In the genomic region with DNA sequence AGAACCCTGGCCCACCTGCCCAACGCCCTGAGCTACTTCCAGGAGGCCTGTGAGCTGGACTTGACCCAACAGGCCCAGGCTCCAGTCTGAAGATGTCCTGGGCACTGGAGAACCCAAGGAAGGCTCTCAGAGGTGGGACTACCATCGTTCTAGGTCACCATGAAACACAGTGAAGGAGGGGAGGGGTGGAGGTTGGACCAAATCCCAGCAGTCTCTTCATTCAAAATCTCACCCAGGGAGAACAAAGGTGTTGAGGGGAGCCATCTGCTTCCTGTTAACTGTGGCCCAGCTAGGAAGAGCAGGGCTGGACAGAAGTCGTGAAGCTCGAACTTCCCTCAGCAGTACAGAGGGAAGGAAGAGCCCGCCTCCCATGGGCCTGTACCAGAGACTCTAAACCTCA, we compare ENCODE assay signal across 23 mouse cellular contexts. TPM values are rescaled to one million over a fixed set of nuclear protein-coding genes. Genes with fewer than 3 reads are reported as not detected.
A peak's percentile ranks its signal among the peaks of the same experiment; 100 is the strongest.
DNase-seq lines count a peak whose midpoint lies in the region; ATAC-seq and TF ChIP-seq lines count a peak whose summit lies in the region.
"Had no signal": no experiment of that assay in that cellular context is flagged by ENCODE, and none has a peak within 500 bp of the region (broad histone marks: within the 10 kb centered on the region; RNA-seq: fewer than 3 reads in every experiment).

No protein-coding gene starts in this region.

- ATAC-seq in lung, embryonic 16.5 days (ENCODE audit: low read depth): no peak
- ATAC-seq: forebrain, postnatal 0 days; hindbrain, embryonic 16.5 days had no signal

- no peak overlapping the region for H3K4me2 ChIP-seq in lung, embryonic 16.5 days (ENCODE audit: low read depth, low read length)
- H3K4me2 ChIP-seq: heart, embryonic 12.5 days; intestine, embryonic 15.5 days; lung, embryonic 14.5 days had no signal

- H3K9ac ChIP-seq in lung, embryonic 16.5 days (ENCODE audit: low read length): no peak overlapping the region
- H3K9ac ChIP-seq: forebrain, postnatal 0 days; heart, embryonic 12.5 days; intestine, embryonic 15.5 days; liver, embryonic 14.5 days; lung, embryonic 14.5 days had no signal

- no peak for TF ChIP-seq POLR2A in kidney, adult 2 months (IDR thresholded peaks at IDR 0.05; ENCODE audit: low read depth, low read length)

- H3K4me1 ChIP-seq in lung, embryonic 16.5 days (replicated peaks; ENCODE audit: control insufficient read depth, insufficient read depth, low read length): peaks cover 2% of the 10 kb centered on the region; the same call in 1 of the 2 replicates
- peaks cover 8% of the 10 kb centered on the region for H3K4me1 ChIP-seq in kidney, adult 2 months (ENCODE audit: control insufficient read depth, insufficient read depth, low read length)
- H3K4me1 ChIP-seq: midbrain, embryonic 10.5 days had no signal

- TF ChIP-seq CTCF in kidney, adult 2 months (conservative IDR thresholded peaks at IDR 0.05; ENCODE audit: insufficient read depth, insufficient read length, low read depth, low read length): no peak

- H3K36me3 ChIP-seq in lung, embryonic 16.5 days (ENCODE audit: control insufficient read depth, insufficient read depth, low read length): no peaks in the 10 kb centered on the region
- no peaks in the 10 kb centered on the region for H3K36me3 ChIP-seq in kidney, adult 2 months (ENCODE audit: control insufficient read depth, insufficient read depth, low read length)

- H3K27me3 ChIP-seq in lung, embryonic 16.5 days (ENCODE audit: control insufficient read depth, insufficient read depth, low read depth, low read length): no peaks in the 10 kb centered on the region
- H3K27me3 ChIP-seq in kidney, adult 2 months (replicated peaks; ENCODE audit: control insufficient read depth, insufficient read depth, low read length): no peaks in the 10 kb centered on the region
- H3K27me3 ChIP-seq: heart, embryonic 12.5 days; intestine, embryonic 15.5 days had no signal

- no peaks in the 10 kb centered on the region for H3K9me3 ChIP-seq in lung, embryonic 16.5 days (ENCODE audit: control insufficient read depth, low read length)
- H3K9me3 ChIP-seq: embryonic facial prominence, embryonic 10.5 days; heart, embryonic 12.5 days; hindbrain, embryonic 10.5 days; intestine, embryonic 15.5 days had no signal

- 63% methylated on average over 5 of the region's 5 CpGs for WGBS in lung, embryonic 16.5 days
- 73% methylated on average over 5 of the region's 5 CpGs for WGBS in kidney, adult 2 months

- peak overlapping the region; percentile 44; the same call in 1 of the 2 replicates for H3K27ac ChIP-seq in lung, embryonic 16.5 days (ENCODE audit: low read length)
- H3K27ac ChIP-seq in kidney, adult 2 months (ENCODE audit: insufficient read depth, low read depth, low read length): no peak overlapping the region
- H3K27ac ChIP-seq: embryonic facial prominence, embryonic 10.5 days; hindbrain, embryonic 10.5 days; intestine, embryonic 15.5 days; left cerebral cortex, adult 2 months; liver, embryonic 14.5 days; midbrain, embryonic 10.5 days had no signal

- H3K4me3 ChIP-seq in lung, embryonic 16.5 days (ENCODE audit: low read length): no peak overlapping the region
- H3K4me3 ChIP-seq in kidney, adult 2 months (ENCODE audit: insufficient read depth, low read depth, low read length): no peak overlapping the region
- H3K4me3 ChIP-seq: embryonic facial prominence, embryonic 10.5 days; heart, embryonic 12.5 days; hindbrain, embryonic 10.5 days; intestine, embryonic 15.5 days; left cerebral cortex, adult 2 months; midbrain, embryonic 10.5 days had no signal

- DNase-seq in lung, postnatal 36 days: no peak
- DNase-seq in brain, adult 2 months (ENCODE audit: low read depth, low spot score): peak; percentile 80
- peak; percentile 21 to 36 for DNase-seq in cerebellum, postnatal 14 days
- no peak for DNase-seq in right cerebral cortex, adult 18-20 months
- no peak for DNase-seq in kidney, adult 2 months
- no peak for DNase-seq in right cerebral cortex, adult 2 months (ENCODE audit: low spot score in 2 of 2)
- DNase-seq: adrenal gland, postnatal 36 days; forebrain, postnatal 0 days; gastrocnemius, postnatal 25 days; heart, adult 18-20 months; heart, postnatal 10 days; kidney, postnatal 4 days; lung, embryonic 14.5 days; thymus, postnatal 14 days had no signal

RNA-seq across cellular contexts. Expression of gene Limk2, which starts 19.0 kb away (rescaled TPM):
- polyA plus RNA-seq in lung, embryonic 16.5 days (2015; fragmentation: Nextera tagmentation; extraction: Ambion mirVana): 53.1 and 54.5 TPM in 2 replicates
- 41.3 and 48.7 TPM in 2 replicates for polyA plus RNA-seq in kidney, adult 2 months (2012; rRNA removed)

RNA-seq across cellular contexts. Expression of gene Pik3ip1, which starts 59.8 kb away (rescaled TPM):
- 11.8 and 12.0 TPM in 2 replicates for polyA plus RNA-seq in lung, embryonic 16.5 days (2015; fragmentation: Nextera tagmentation; extraction: Ambion mirVana)
- polyA plus RNA-seq in kidney, adult 2 months (2012; rRNA removed): 8.5 and 12.6 TPM in 2 replicates

Comparison
In these comparisons a context has a peak if more than half of its experiments do, and no peak if none do; other contexts are left out.
1. DNase-seq: peak in brain, adult 2 months (single experiment) and cerebellum, postnatal 14 days (2 of 2); none in lung, postnatal 36 days (single experiment), right cerebral cortex, adult 18-20 months (single experiment), kidney, adult 2 months (single experiment) and right cerebral cortex, adult 2 months (0 of 2).